Mouse (Mus musculus): ENCODE measurements around the gene Lif. TPM values are rescaled to one million over a fixed set of nuclear protein-coding genes. Genes with fewer than 3 reads are reported as not detected.
A peak's percentile ranks its signal among the peaks of the same experiment; 100 is the strongest.

Gene Lif
- polyA plus RNA-seq, 1 experiment from 2014 or later: not detected

- no peak overlapping the region for H3K9ac ChIP-seq (ENCODE audit: low read length)
- 0 out of 2 replicates have a peak, but pooled peaks cover 8% of the 10 kb centered on the region for H3K4me1 ChIP-seq (ENCODE audit: control insufficient read depth, insufficient read depth, low read length)
- WGBS: 28% methylated on average over 6 of the region's 7 CpGs
- H3K4me3 ChIP-seq (ENCODE audit: low read depth, low read length): no peak overlapping the region
- H3K27me3 ChIP-seq (ENCODE audit: control insufficient read depth, insufficient read depth, low read length): peaks cover 29% of the 10 kb centered on the region
- no peak for ATAC-seq (ENCODE audit: low FRiP score)
- H3K27ac ChIP-seq (ENCODE audit: low read depth, low read length): no peak overlapping the region
- peak; percentile 31 for DNase-seq (ENCODE audit: low spot score, missing footprints)
- H3K4me2 ChIP-seq: no peak overlapping the region
- H3K36me3 ChIP-seq (ENCODE audit: control insufficient read depth, insufficient read depth, low read length): no peaks in the 10 kb centered on the region
- no peaks in the 10 kb centered on the region for H3K9me3 ChIP-seq (ENCODE audit: control insufficient read depth, low read length)
These were observed 5.5 kb downstream of the Lif start for GRCm38 (mm10) chr11:4262847-4263246.

- 32% methylated on average over 1 of the region's 1 CpGs for WGBS
- H3K9ac ChIP-seq (ENCODE audit: low read length): no peak overlapping the region
- ATAC-seq (ENCODE audit: low FRiP score): no peak
- no peak overlapping the region for H3K4me3 ChIP-seq (ENCODE audit: low read depth, low read length)
- H3K27ac ChIP-seq (ENCODE audit: low read depth, low read length): no peak overlapping the region
- H3K9me3 ChIP-seq (ENCODE audit: control insufficient read depth, low read length): no peaks in the 10 kb centered on the region
- peak; percentile 71 for DNase-seq (ENCODE audit: low spot score, missing footprints)
- 0 out of 2 replicates have a peak, but pooled peaks cover 8% of the 10 kb centered on the region for H3K4me1 ChIP-seq (ENCODE audit: control insufficient read depth, insufficient read depth, low read length)
- no peak overlapping the region for H3K4me2 ChIP-seq
- H3K27me3 ChIP-seq (ENCODE audit: control insufficient read depth, insufficient read depth, low read length): peaks cover 33% of the 10 kb centered on the region
- no peaks in the 10 kb centered on the region for H3K36me3 ChIP-seq (ENCODE audit: control insufficient read depth, insufficient read depth, low read length)
These were observed 5.9 kb downstream of the Lif start for GRCm38 (mm10) chr11:4263296-4263695.

GRCm38 (mm10) chr11:4264066-4264465 is 6.7 kb downstream of the Lif start:
- DNase-seq (ENCODE audit: low spot score, missing footprints) (peak; percentile 6), ATAC-seq (ENCODE audit: low FRiP score) (no peak)
- H3K9ac ChIP-seq (ENCODE audit: low read length): no peak overlapping the region
- no peaks in the 10 kb centered on the region for H3K36me3 ChIP-seq (ENCODE audit: control insufficient read depth, insufficient read depth, low read length)
- H3K27me3 ChIP-seq (ENCODE audit: control insufficient read depth, insufficient read depth, low read length): peaks cover 34% of the 10 kb centered on the region
- H3K4me1 ChIP-seq (ENCODE audit: control insufficient read depth, insufficient read depth, low read length): 0 out of 2 replicates have a peak, but pooled peaks cover 8% of the 10 kb centered on the region
- 70% methylated on average over 6 of the region's 7 CpGs for WGBS
- no peak overlapping the region for H3K4me2 ChIP-seq
- H3K4me3 ChIP-seq (ENCODE audit: low read depth, low read length): no peak overlapping the region
- H3K9me3 ChIP-seq (ENCODE audit: control insufficient read depth, low read length): no peaks in the 10 kb centered on the region
- no peak overlapping the region for H3K27ac ChIP-seq (ENCODE audit: low read depth, low read length)

- H3K36me3 ChIP-seq (ENCODE audit: control insufficient read depth, insufficient read depth, low read length): no peaks in the 10 kb centered on the region
- DNase-seq (ENCODE audit: low spot score, missing footprints) (peak; percentile 91), ATAC-seq (ENCODE audit: low FRiP score) (peak; percentile 61)
- H3K9me3 ChIP-seq (ENCODE audit: control insufficient read depth, low read length): no peaks in the 10 kb centered on the region
- peak overlapping the region; percentile 6; the same call in 1 of the 2 replicates for H3K9ac ChIP-seq (ENCODE audit: low read length)
- WGBS: under 1% methylated on average over 60 of the region's 61 CpGs
- peak overlapping the region; percentile 43 for H3K4me3 ChIP-seq (ENCODE audit: low read depth, low read length)
- H3K4me1 ChIP-seq (ENCODE audit: control insufficient read depth, insufficient read depth, low read length): 0 out of 2 replicates have a peak, but pooled peaks cover 8% of the 10 kb centered on the region
- no peak overlapping the region for H3K27ac ChIP-seq (ENCODE audit: low read depth, low read length)
- peaks cover 34% of the 10 kb centered on the region for H3K27me3 ChIP-seq (ENCODE audit: control insufficient read depth, insufficient read depth, low read length)
- H3K4me2 ChIP-seq: peak overlapping the region; percentile 80
These were observed 9.2 kb downstream of the Lif start for GRCm38 (mm10) chr11:4266271-4267201.

- DNase-seq (ENCODE audit: low spot score, missing footprints): no peak
- Histone ChIP-seq H3K27ac (ENCODE audit: low read depth, low read length) (no peak overlapping the region), H3K36me3 (ENCODE audit: control insufficient read depth, insufficient read depth, low read length) (no peaks in the 10 kb centered on the region), H3K4me1 (ENCODE audit: control insufficient read depth, insufficient read depth, low read length) (0 out of 2 replicates have a peak, but pooled peaks cover 8% of the 10 kb centered on the region), H3K9ac (ENCODE audit: low read length) (no peak overlapping the region), H3K9me3 (ENCODE audit: control insufficient read depth, low read length) (no peaks in the 10 kb centered on the region), H3K4me2 (peak overlapping the region; percentile 80), H3K27me3 (ENCODE audit: control insufficient read depth, insufficient read depth, low read length) (peaks cover 34% of the 10 kb centered on the region), H3K4me3 (ENCODE audit: low read depth, low read length) (peak overlapping the region; percentile 43)
- 4% methylated on average over 13 of the region's 13 CpGs for WGBS
- no peak for ATAC-seq (ENCODE audit: low FRiP score)
These were observed 9.8 kb downstream of the Lif start for GRCm38 (mm10) chr11:4267202-4267578.

GRCm38 (mm10) chr11:4268500-4268899 is 11.1 kb downstream of the Lif start:
- H3K27ac ChIP-seq (ENCODE audit: low read depth, low read length): no peak overlapping the region
- 90% methylated on average over 6 of the region's 6 CpGs for WGBS
- peaks cover 34% of the 10 kb centered on the region for H3K27me3 ChIP-seq (ENCODE audit: control insufficient read depth, insufficient read depth, low read length)
- ATAC-seq (ENCODE audit: low FRiP score) (no peak), DNase-seq (ENCODE audit: low spot score, missing footprints) (no peak)
- no peak overlapping the region for H3K9ac ChIP-seq (ENCODE audit: low read length)
- no peak overlapping the region for H3K4me2 ChIP-seq
- H3K36me3 ChIP-seq (ENCODE audit: control insufficient read depth, insufficient read depth, low read length): no peaks in the 10 kb centered on the region
- H3K4me1 ChIP-seq (ENCODE audit: control insufficient read depth, insufficient read depth, low read length): 0 out of 2 replicates have a peak, but pooled peaks cover 8% of the 10 kb centered on the region
- H3K4me3 ChIP-seq (ENCODE audit: low read depth, low read length): no peak overlapping the region
- H3K9me3 ChIP-seq (ENCODE audit: control insufficient read depth, low read length): no peaks in the 10 kb centered on the region

GRCm38 (mm10) chr11:4270744-4271459 is 13.5 kb downstream of the Lif start:
- no peak for DNase-seq (ENCODE audit: low spot score, missing footprints)
- no peak overlapping the region for H3K9ac ChIP-seq (ENCODE audit: low read length)
- ATAC-seq (ENCODE audit: low FRiP score): no peak
- H3K27ac ChIP-seq (ENCODE audit: low read depth, low read length): no peak overlapping the region
- H3K9me3 ChIP-seq (ENCODE audit: control insufficient read depth, low read length): no peaks in the 10 kb centered on the region
- 0 out of 2 replicates have a peak, but pooled peaks cover 8% of the 10 kb centered on the region for H3K4me1 ChIP-seq (ENCODE audit: control insufficient read depth, insufficient read depth, low read length)
- H3K36me3 ChIP-seq (ENCODE audit: control insufficient read depth, insufficient read depth, low read length): no peaks in the 10 kb centered on the region
- whole genome bisulfite sequencing: 19% methylated on average over 20 of the region's 20 CpGs
- no peak overlapping the region for H3K4me3 ChIP-seq (ENCODE audit: low read depth, low read length)
- peaks cover 25% of the 10 kb centered on the region for H3K27me3 ChIP-seq (ENCODE audit: control insufficient read depth, insufficient read depth, low read length)
- no peak overlapping the region for H3K4me2 ChIP-seq

- no peak overlapping the region for H3K9ac ChIP-seq (ENCODE audit: low read length)
- no peak overlapping the region for H3K4me2 ChIP-seq
- no peak overlapping the region for H3K27ac ChIP-seq (ENCODE audit: low read depth, low read length)
- no peaks in the 10 kb centered on the region for H3K9me3 ChIP-seq (ENCODE audit: control insufficient read depth, low read length)
- 0 out of 2 replicates have a peak, but pooled peaks cover 5% of the 10 kb centered on the region for H3K4me1 ChIP-seq (ENCODE audit: control insufficient read depth, insufficient read depth, low read length)
- no peaks in the 10 kb centered on the region for H3K36me3 ChIP-seq (ENCODE audit: control insufficient read depth, insufficient read depth, low read length)
- ATAC-seq (ENCODE audit: low FRiP score) (no peak), DNase-seq (ENCODE audit: low spot score, missing footprints) (no peak)
- 56% methylated on average over 11 of the region's 11 CpGs for WGBS
- no peak overlapping the region for H3K4me3 ChIP-seq (ENCODE audit: low read depth, low read length)
- H3K27me3 ChIP-seq (ENCODE audit: control insufficient read depth, insufficient read depth, low read length): peaks cover 18% of the 10 kb centered on the region
These were observed 14.2 kb downstream of the Lif start for GRCm38 (mm10) chr11:4271544-4271943.
